Mouse (Mus musculus) neural tube, embryonic 11.5 days (tissue): Measurements from ENCODE around the gene Acyp1. TPM values are rescaled to one million over a fixed set of nuclear protein-coding genes. Genes with fewer than 3 reads are reported as not detected.
"Not testable (repeated sequence)": the region's sequence is repeated elsewhere in the genome, so short reads cannot be mapped to it uniquely, and the experiment has no call there.

ENCODE experiments used
- ATAC-seq: fragments of 200-750 bp; cut with Nextera tagmentation; 2 replicates; pipeline ENCODE4 v1.8.0; 2017; ENCODE audit warnings: moderate number of reproducible peaks, mild to moderate bottlenecking, moderate TSS enrichment, moderate library complexity; ENCODE audit not compliant: insufficient read depth, low FRiP score, low TSS enrichment
- DNase-seq: peaks from one replicate; pipeline ENCODE4 v3.0.0-alpha.2; 2015; ENCODE audit warnings: low spot score
- H3K27ac ChIP-seq: fragments of 300-500 bp; sonication (generic); 2 replicates; pipeline ENCODE4 v1.5.1; 2014; ENCODE audit warnings: low read depth, mild to moderate bottlenecking, low read length
- H3K27me3 ChIP-seq: fragments of 300-500 bp; sonication (generic); 2 replicates; pipeline ENCODE4 v1.6.1; 2014; ENCODE audit warnings: mild to moderate bottlenecking, low read length, mixed read lengths; ENCODE audit not compliant: control insufficient read depth, insufficient read depth
- H3K36me3 ChIP-seq: fragments of 300-500 bp; sonication (generic); 2 replicates; pipeline ENCODE4 v1.6.1; 2014; ENCODE audit warnings: mild to moderate bottlenecking, low read length, moderate library complexity, mixed read lengths; ENCODE audit not compliant: control insufficient read depth, insufficient read depth
- H3K4me1 ChIP-seq: fragments of 300-500 bp; sonication (generic); 2 replicates; pipeline ENCODE4 v1.6.1; 2014; ENCODE audit warnings: low read length, mixed read lengths; ENCODE audit not compliant: control insufficient read depth, insufficient read depth
- H3K4me2 ChIP-seq: fragments of 300-500 bp; sonication (generic); 2 replicates; pipeline ENCODE4 v1.6.1; 2014; ENCODE audit warnings: low read depth, mild to moderate bottlenecking, moderate library complexity
- H3K4me3 ChIP-seq: fragments of 300-500 bp; sonication (generic); 2 replicates; pipeline ENCODE4 v1.5.1; 2014; ENCODE audit warnings: low read depth, low read length
- H3K9ac ChIP-seq: fragments of 300-500 bp; sonication (generic); 2 replicates; pipeline ENCODE4 v1.6.1; 2014; ENCODE audit warnings: mild to moderate bottlenecking, low read length
- H3K9me3 ChIP-seq: fragments of 300-500 bp; sonication (generic); 2 replicates; pipeline ENCODE4 v1.6.1; 2016; ENCODE audit warnings: low read length; ENCODE audit not compliant: control insufficient read depth
- WGBS: fragments of 180-500 bp; shearing (Covaris S2); extraction: QIAGEN DNeasy Blood & Tissue Kit; methylation state at CpG from one replicate; pipeline ENCODE4 v1.1.7; 2014; 5-methylcytosine and 5-hydroxymethylcytosine counted together
- polyA plus RNA-seq: library from polyadenylated mRNA; unstranded; fragments of >200 nt; fragmentation: Nextera tagmentation; extraction: Ambion mirVana; gene quantifications from 2 replicates; pipeline ENCODE4 v1.2.1, GENCODE M21; 2014

Acyp1 gene
- polyA plus RNA-seq, 1 experiment from 2014 or later, result 57.1 TPM

DNA sequence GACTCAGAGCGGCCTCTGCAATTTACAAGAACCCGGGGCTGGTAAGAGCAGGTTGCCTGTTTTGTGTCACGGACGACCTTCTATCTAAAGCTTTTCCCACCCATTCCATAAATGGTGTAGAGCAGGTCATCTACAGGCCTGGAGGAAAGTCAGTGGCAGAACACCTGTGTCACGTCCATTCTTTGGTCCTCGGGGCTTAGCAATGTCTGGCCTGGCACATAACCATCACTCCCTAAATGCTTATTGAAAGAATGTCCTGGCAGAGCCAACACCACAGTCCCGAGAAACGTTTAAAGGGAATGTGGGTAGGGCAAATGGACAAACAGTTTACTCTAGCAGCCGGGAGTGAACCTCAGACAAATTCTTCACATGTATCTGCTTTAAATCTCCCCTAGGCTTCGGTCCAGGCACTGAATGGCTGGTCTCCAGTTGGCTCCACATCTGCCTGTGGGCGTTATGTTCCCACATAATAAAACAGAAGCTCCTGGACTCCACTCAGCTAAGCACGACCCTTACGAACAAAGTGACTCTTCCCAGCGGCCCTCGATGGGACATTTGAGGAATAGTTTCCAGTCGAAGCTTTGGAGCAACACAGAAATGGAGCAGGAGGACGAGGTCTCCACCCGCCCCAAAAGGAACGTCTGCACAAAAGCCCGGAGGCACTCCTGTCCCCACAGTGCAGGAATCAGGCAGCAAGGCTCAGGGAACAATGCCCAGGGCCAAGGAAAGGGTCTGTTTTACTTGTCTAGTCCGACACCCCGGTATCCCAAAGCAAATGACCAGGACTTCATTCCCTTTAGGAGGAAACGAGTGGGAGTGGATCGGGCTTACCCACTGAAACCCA lies 1.1 kb upstream of the Acyp1 start:
- H3K9me3 ChIP-seq, result no peaks in the 10 kb centered on the region
- peak overlapping the region; percentile 42 for H3K4me3 ChIP-seq
- H3K4me2 ChIP-seq, result peak overlapping the region; percentile 76
- no peak for DNase-seq
- H3K4me1 ChIP-seq, result no peaks in the 10 kb centered on the region
- H3K9ac ChIP-seq, result peak overlapping the region; percentile 5; the same call in 1 of the 2 replicates
- H3K27me3 ChIP-seq, result no peaks in the 10 kb centered on the region
- 59% methylated on average over 24 of the region's 24 CpGs for WGBS
- ATAC-seq, result no peak
- H3K27ac ChIP-seq, result no peak overlapping the region
- H3K36me3 ChIP-seq, result no peaks in the 10 kb centered on the region

DNA sequence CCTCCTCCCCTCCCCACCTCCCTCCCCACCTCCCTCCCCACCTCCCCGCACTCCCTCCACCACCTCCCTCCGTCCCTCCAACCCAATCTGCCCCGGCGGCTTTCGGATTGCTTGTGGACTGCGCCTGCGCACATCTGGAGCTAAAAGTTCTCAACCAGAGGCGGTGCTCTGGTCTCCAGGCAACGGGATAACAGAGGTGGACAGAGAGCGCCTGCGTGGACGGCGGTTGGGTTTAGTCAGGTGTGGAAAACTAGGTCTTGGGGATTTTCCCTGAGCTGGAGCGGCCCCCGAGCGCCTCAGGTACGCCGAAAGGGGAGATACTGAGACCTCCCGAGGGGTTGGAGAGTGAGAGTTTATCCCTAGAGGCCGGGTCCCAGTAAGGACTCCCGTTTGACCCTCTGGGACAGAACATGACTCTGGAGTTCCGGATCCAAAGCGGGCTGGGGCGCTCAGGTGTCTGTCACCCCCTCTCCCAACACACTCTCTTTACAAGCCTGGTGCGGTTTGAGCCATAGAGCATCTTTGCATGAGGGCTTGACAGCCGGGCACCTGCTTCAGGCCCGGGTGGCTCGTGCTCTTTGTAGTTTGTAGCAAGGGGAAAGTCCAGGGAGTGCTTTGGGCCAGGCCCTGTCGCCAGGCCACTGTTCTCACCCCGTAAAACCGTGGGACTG lies 383 bp upstream of the Acyp1 start, which contains the start of gene Zc2hc1c:
TSS of gene Zc2hc1c (plus strand) at position 106 of the 671 bp plus-strand sequence.
- Histone ChIP-seq H3K4me2 (peak within 1 kb of the TSS; percentile 76), H3K27me3 (no peaks in the 10 kb centered on the region), H3K27ac (no peak within 1 kb of the TSS), H3K4me1 (no peaks in the 10 kb centered on the region), H3K36me3 (no peaks in the 10 kb centered on the region), H3K4me3 (peak within 1 kb of the TSS; percentile 42), H3K9ac (peak within 1 kb of the TSS; percentile 19; the same call in 1 of the 2 replicates), H3K9me3 (no peaks in the 10 kb centered on the region)
- 5% methylated on average over 30 of the region's 31 CpGs for WGBS
- DNase-seq, result peak; percentile 91
- peak; percentile 76 for ATAC-seq

GRCm38 (mm10) chr12:85286941-85287340 lies 1.3 kb downstream of the Acyp1 start:
- Histone ChIP-seq H3K9ac (no peak overlapping the region), H3K4me3 (no peak overlapping the region), H3K36me3 (no peaks in the 10 kb centered on the region), H3K9me3 (no peaks in the 10 kb centered on the region), H3K27me3 (no peaks in the 10 kb centered on the region), H3K4me1 (no peaks in the 10 kb centered on the region), H3K27ac (no peak overlapping the region), H3K4me2 (no peak overlapping the region)
- DNase-seq (no peak), ATAC-seq (no peak)
- WGBS, result 49% methylated on average over 2 of the region's 5 CpGs

- H3K36me3 ChIP-seq, result no peaks in the 10 kb centered on the region
- no peaks in the 10 kb centered on the region for H3K4me1 ChIP-seq
- 84% methylated on average over 4 of the region's 4 CpGs for WGBS
- H3K9ac ChIP-seq, result no peak overlapping the region
- no peaks in the 10 kb centered on the region for H3K27me3 ChIP-seq
- ATAC-seq (no peak), DNase-seq (no peak)
- no peak overlapping the region for H3K27ac ChIP-seq
- no peaks in the 10 kb centered on the region for H3K9me3 ChIP-seq
- H3K4me2 ChIP-seq, result no peak overlapping the region
- H3K4me3 ChIP-seq, result no peak overlapping the region
Measured at GRCm38 (mm10) chr12:85284996-85285395, 3.2 kb downstream of the Acyp1 start.

DNA sequence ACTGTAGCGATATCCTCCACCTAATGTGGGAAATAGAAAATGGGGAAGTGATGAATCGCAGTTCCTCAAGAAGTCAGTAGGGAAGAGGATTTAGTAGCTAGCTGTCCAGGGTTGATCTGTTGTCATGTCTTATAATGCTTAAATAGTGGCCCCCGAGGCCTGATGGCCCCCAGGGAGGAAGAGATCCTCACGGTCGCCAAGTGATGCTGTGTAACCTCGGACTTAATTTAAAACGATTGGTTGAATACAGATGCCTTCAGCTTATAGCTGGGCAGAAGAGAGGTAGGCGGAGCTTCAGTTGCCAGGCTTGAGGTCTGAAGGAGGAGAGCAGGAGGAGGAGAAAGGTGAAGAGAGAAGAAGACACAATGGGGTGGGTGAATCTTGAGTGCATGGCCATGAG lies 3.9 kb downstream of the Acyp1 start:
- Histone ChIP-seq H3K27ac (no peak overlapping the region), H3K27me3 (no peaks in the 10 kb centered on the region)
- 77% methylated on average over 8 of the region's 8 CpGs for WGBS

DNA sequence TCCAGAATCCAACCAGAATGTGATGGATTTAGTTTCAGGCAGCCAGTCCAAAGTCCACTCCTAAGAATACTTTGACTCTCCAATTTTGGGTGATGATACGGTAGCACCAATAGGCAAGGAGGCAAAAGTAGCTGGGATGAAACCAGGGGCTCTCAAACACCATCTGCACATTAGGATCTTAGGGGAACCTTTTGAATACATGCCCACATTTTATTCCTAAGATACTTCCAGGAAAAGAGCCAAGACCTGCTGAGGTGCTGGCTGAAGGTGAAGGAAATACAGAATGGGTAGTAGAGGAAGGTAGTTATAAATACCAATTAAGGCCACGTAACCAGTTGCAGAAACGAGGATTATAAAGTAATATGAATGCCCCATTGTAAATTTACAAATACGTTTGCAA lies 6.5 kb downstream of the Acyp1 start:
- ATAC-seq, H3K9ac ChIP-seq, H3K4me3 ChIP-seq, H3K4me1 ChIP-seq, DNase-seq, H3K4me2 ChIP-seq, H3K27ac ChIP-seq, H3K27me3 ChIP-seq, H3K9me3 ChIP-seq, H3K36me3 ChIP-seq: not testable (repeated sequence)
- WGBS, result 94% methylated on average over 1 of the region's 4 CpGs

More for the DNA sequence above, 3.9 kb downstream of the Acyp1 start:
- Histone ChIP-seq H3K9ac (no peak overlapping the region), H3K4me2 (no peak overlapping the region), H3K4me3 (no peak overlapping the region), H3K36me3 (no peaks in the 10 kb centered on the region), H3K9me3 (no peaks in the 10 kb centered on the region), H3K4me1 (peaks cover 5% of the 10 kb centered on the region; the same call in 1 of the 2 replicates)
- no peak for ATAC-seq
- DNase-seq, result no peak

DNA sequence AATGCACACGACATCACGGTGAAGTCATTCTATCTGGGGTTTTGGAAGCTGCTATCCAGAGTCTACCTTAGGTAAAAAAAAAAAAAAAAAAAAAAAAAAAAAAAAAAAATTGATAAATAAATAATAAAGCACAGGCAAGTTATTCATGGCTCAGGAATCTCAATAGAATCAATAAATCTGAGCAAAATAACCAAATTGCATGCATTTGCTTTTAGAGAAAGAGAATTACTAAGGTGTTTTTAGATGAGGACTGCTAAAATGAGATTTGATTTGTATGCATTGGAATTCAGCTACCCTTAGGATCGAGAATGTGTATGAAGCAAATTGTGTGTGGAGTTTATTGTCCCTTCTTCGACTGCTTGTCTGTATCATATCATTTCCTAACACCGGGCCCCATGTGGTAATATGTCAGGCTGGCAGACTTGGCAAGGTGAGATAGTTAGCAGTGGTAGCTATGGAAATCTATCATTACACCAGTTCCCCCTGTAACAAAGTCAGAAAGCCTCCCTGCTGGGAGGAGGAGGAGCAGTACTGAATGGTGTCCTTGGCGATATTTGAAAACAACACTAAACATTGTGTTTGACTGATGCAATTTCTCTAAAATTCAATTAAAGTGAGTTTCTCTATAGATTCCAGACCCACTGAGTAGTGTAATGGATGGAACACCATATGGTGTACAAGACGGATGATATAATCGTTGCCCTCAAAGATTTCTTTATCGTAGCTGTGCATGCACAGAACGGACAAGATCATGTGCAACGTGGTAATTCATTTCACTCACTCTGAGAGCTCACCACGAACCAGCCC lies 7.2 kb downstream of the Acyp1 start:
- Histone ChIP-seq H3K4me1 (peaks cover 6% of the 10 kb centered on the region; the same call in 1 of the 2 replicates), H3K27me3 (no peaks in the 10 kb centered on the region), H3K9me3 (no peaks in the 10 kb centered on the region), H3K36me3 (no peaks in the 10 kb centered on the region), H3K4me2 (peak overlapping the region; percentile 44), H3K4me3 (no peak overlapping the region), H3K27ac (no peak overlapping the region), H3K9ac (no peak overlapping the region)
- ATAC-seq, result peak; percentile 4; the same call in 1 of the 2 replicates
- no peak for DNase-seq
- 69% methylated on average over 12 of the region's 12 CpGs for WGBS

DNA sequence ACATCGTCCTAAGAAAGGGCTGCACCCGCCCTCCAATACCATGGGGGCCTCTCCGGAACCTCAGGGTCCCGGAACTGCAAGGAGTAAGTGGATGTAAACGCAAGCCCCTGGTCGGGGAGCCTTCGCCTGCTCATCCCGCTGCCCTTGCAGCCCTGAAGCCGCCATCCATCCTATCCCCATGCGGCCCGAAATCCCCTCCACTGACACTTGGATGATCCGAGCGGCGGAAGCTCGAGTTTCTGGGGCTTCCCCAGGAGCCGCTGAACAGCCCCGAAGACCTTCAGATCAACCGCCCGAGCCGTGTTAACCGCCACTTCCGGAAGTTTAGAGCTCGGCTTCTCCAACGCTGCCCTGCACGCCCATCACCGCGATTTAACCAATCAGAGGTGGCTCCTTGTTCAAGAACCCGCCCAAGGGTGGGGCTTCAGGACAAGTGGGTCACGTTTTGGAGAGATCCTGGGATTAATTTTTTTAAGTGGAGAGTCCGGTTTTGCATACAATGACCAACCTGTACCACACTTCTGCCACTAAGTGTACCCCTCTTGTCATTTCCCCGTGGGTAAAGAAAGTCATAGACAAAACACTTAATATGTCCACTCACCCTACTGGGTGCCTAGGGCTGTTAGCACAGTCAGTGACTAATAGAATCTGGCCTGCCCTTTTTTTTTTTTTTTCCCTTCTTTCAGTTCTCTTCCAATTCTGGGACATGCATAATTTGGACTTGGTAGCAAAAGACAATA lies 8.0 kb downstream of the Acyp1 start:
- no peak overlapping the region for H3K27ac ChIP-seq
- WGBS, result under 1% methylated on average over 31 of the region's 31 CpGs
- no peaks in the 10 kb centered on the region for H3K36me3 ChIP-seq
- DNase-seq, result peak; percentile 98
- peaks cover 6% of the 10 kb centered on the region; the same call in 1 of the 2 replicates for H3K4me1 ChIP-seq
- no peaks in the 10 kb centered on the region for H3K9me3 ChIP-seq
- peak overlapping the region; percentile 48 for H3K4me3 ChIP-seq
- no peaks in the 10 kb centered on the region for H3K27me3 ChIP-seq
- peak overlapping the region; percentile 76 for H3K9ac ChIP-seq
- H3K4me2 ChIP-seq, result peak overlapping the region; percentile 92
- peak; percentile 94 for ATAC-seq
